Mouse (Mus musculus) liver, adult 2 months (tissue): ENCODE results near the gene Spg21. TPM values are rescaled to one million over a fixed set of nuclear protein-coding genes. Genes with fewer than 3 reads are reported as not detected.

Experiments
- DNase-seq: peaks from one replicate; pipeline ENCODE4 v3.0.0-alpha.2; 2011; ENCODE audit warnings: low read depth, low spot score; ENCODE audit errors: extremely low read depth
- H3K27ac ChIP-seq: fragments of 200-500 bp; replicated peaks from 2 replicates; pipeline ENCODE4 v1.5.1; 2012; ENCODE audit warnings: low read depth, mild to moderate bottlenecking, control low read depth, inconsistent platforms, low read length; ENCODE audit not compliant: insufficient read depth
- H3K27me3 ChIP-seq: fragments of 200-500 bp; 2 replicates; pipeline ENCODE4 v1.6.1; 2012; ENCODE audit warnings: mild to moderate bottlenecking, moderate library complexity, low read length, inconsistent platforms; ENCODE audit not compliant: control insufficient read depth, insufficient read depth
- H3K36me3 ChIP-seq: fragments of 200-500 bp; 2 replicates; pipeline ENCODE4 v1.6.1; 2012; ENCODE audit warnings: low read length, inconsistent platforms; ENCODE audit not compliant: control insufficient read depth, insufficient read depth
- H3K4me1 ChIP-seq: fragments of 200-500 bp; 2 replicates; pipeline ENCODE4 v1.6.1; 2011; ENCODE audit warnings: low read length; ENCODE audit not compliant: control insufficient read depth, insufficient read depth
- H3K4me3 ChIP-seq: fragments of 200-500 bp; 2 replicates; pipeline ENCODE4 v1.5.1; 2011; ENCODE audit warnings: low read depth, mild to moderate bottlenecking, control low read depth, low read length, moderate library complexity; ENCODE audit not compliant: insufficient read depth
- H3K79me2 ChIP-seq: fragments of 200-500 bp; 2 replicates; pipeline ENCODE4 v1.6.1; 2012; ENCODE audit warnings: inconsistent platforms, mild to moderate bottlenecking, low read length, moderate library complexity; ENCODE audit not compliant: control insufficient read depth, insufficient read depth
- H3K9ac ChIP-seq: fragments of 200-500 bp; 2 replicates; pipeline ENCODE4 v1.6.1; 2012; ENCODE audit warnings: low read depth, mild to moderate bottlenecking, control low read depth, inconsistent platforms, low read length
- CTCF ChIP-seq: fragments of 200-500 bp; IDR thresholded peaks from 2 replicates; pipeline ENCODE4 v1.5.1; 2011; ENCODE audit warnings: low read depth, low read length, control low read depth
- POLR2A ChIP-seq: fragments of 200-500 bp; IDR thresholded peaks from 2 replicates; pipeline ENCODE4 v1.6.1; 2011; ENCODE audit warnings: low read length, control low read depth; ENCODE audit not compliant: insufficient read depth; ENCODE audit errors: extremely low read depth
- WGBS: fragments of 180-500 bp; shearing (Covaris S2); methylation state at CpG from one replicate; pipeline ENCODE4 v1.1.7; 2018; 5-methylcytosine and 5-hydroxymethylcytosine counted together
- polyA plus RNA-seq: library from polyadenylated mRNA; depleted of rRNA; stranded (reverse); fragments of >200 nt; gene quantifications from 2 replicates; pipeline ENCODE4 v1.2.3, GENCODE M21; 2012
- total RNA-seq: library from RNA; depleted of rRNA; stranded (reverse); fragments of >200 nt; gene quantifications from 2 replicates; pipeline ENCODE4 v1.2.3, GENCODE M21; 2014

Spg21 gene
- total and polyA plus RNA-seq, 2 experiments = 10.7 to 20.0 TPM

DNA sequence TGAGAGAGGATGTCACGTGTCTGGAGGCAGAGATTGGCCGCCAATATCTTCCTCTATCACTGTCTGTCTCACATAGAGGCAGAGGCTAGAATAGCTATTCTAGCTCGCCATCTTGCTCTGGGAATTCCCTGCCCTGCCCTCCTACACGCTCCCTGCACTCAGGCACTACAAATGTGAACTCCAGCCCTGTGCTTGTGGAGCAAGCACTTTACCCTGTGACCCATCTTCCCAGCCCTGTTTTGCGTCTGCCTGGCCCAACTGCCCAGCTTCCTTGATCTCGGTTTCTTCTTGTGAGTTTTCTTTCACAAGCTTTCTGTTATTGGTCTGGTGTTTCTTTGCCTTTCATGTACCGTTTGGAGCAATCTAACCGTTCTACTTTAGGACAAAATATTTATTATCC lies 18.4 kb downstream of the Spg21 start:
- DNase-seq = peak; percentile 37
- Histone ChIP-seq H3K9ac (no peak overlapping the region), H3K4me3 (no peak overlapping the region), H3K79me2 (no peaks in the 10 kb centered on the region), H3K27me3 (no peaks in the 10 kb centered on the region), H3K27ac (no peak overlapping the region), H3K4me1 (no peaks in the 10 kb centered on the region), H3K36me3 (peaks cover 45% of the 10 kb centered on the region)
- WGBS = 57% methylated on average over 8 of the region's 8 CpGs
- TF ChIP-seq CTCF (no peak), POLR2A (no peak)

GRCm38 (mm10) chr9:65480071-65480470 lies 19.3 kb downstream of the Spg21 start:
- Histone ChIP-seq H3K4me1 (no peaks in the 10 kb centered on the region), H3K79me2 (no peaks in the 10 kb centered on the region), H3K36me3 (peaks cover 44% of the 10 kb centered on the region), H3K4me3 (no peak overlapping the region), H3K27ac (no peak overlapping the region), H3K9ac (no peak overlapping the region), H3K27me3 (no peaks in the 10 kb centered on the region)
- TF ChIP-seq CTCF = no peak
- TF ChIP-seq POLR2A = no peak
- 77% methylated on average over 5 of the region's 5 CpGs for WGBS
- no peak for DNase-seq

- peaks cover 6% of the 10 kb centered on the region for H3K36me3 ChIP-seq
- WGBS = 93% methylated on average over 3 of the region's 3 CpGs
- no peak overlapping the region for H3K4me3 ChIP-seq
- DNase-seq = no peak
- TF ChIP-seq CTCF = no peak
- TF ChIP-seq POLR2A = no peak
- no peaks in the 10 kb centered on the region for H3K79me2 ChIP-seq
- H3K27me3 ChIP-seq = no peaks in the 10 kb centered on the region
- H3K27ac ChIP-seq = no peak overlapping the region
- no peaks in the 10 kb centered on the region for H3K4me1 ChIP-seq
- H3K9ac ChIP-seq = no peak overlapping the region
Measured at GRCm38 (mm10) chr9:65491476-65491875, 30.7 kb downstream of the Spg21 start.

- WGBS = 91% methylated on average over 2 of the region's 2 CpGs
- no peak for TF ChIP-seq CTCF
- no peak for TF ChIP-seq POLR2A
- Histone ChIP-seq H3K27ac (no peak overlapping the region), H3K27me3 (no peaks in the 10 kb centered on the region), H3K9ac (no peak overlapping the region), H3K4me1 (no peaks in the 10 kb centered on the region), H3K36me3 (peaks cover under 1% of the 10 kb centered on the region), H3K79me2 (no peaks in the 10 kb centered on the region), H3K4me3 (no peak overlapping the region)
- DNase-seq = no peak
Measured at GRCm38 (mm10) chr9:65492351-65492750, 31.6 kb downstream of the Spg21 start.

GRCm38 (mm10) chr9:65492851-65493250 lies 32.1 kb downstream of the Spg21 start:
- Histone ChIP-seq H3K27me3 (no peaks in the 10 kb centered on the region), H3K27ac (no peak overlapping the region), H3K36me3 (no peaks in the 10 kb centered on the region), H3K4me3 (no peak overlapping the region), H3K79me2 (no peaks in the 10 kb centered on the region), H3K4me1 (no peaks in the 10 kb centered on the region), H3K9ac (no peak overlapping the region)
- DNase-seq = no peak
- no peak for TF ChIP-seq CTCF
- TF ChIP-seq POLR2A = no peak
- whole genome bisulfite sequencing = 94% methylated on average over 4 of the region's 4 CpGs

- no peaks in the 10 kb centered on the region for H3K27me3 ChIP-seq
- peak; percentile 25; the same call in 1 of the 2 replicates for TF ChIP-seq CTCF
- no peak for TF ChIP-seq POLR2A
- no peak overlapping the region for H3K9ac ChIP-seq
- no peak overlapping the region for H3K27ac ChIP-seq
- no peaks in the 10 kb centered on the region for H3K79me2 ChIP-seq
- H3K36me3 ChIP-seq = no peaks in the 10 kb centered on the region
- 54% methylated on average over 8 of the region's 8 CpGs for WGBS
- H3K4me1 ChIP-seq = no peaks in the 10 kb centered on the region
- no peak overlapping the region for H3K4me3 ChIP-seq
- DNase-seq = no peak
Measured at GRCm38 (mm10) chr9:65502146-65502545, 41.4 kb downstream of the Spg21 start.
